Mouse (Mus musculus) right cerebral cortex, adult 18-20 months (tissue): ENCODE data around the gene Pmf1.

Experiments used
- DNase-seq: peaks from one replicate; pipeline ENCODE4 v3.0.0; 2022; ENCODE audit warnings: mixed read lengths

Gene Pmf1

DNA sequence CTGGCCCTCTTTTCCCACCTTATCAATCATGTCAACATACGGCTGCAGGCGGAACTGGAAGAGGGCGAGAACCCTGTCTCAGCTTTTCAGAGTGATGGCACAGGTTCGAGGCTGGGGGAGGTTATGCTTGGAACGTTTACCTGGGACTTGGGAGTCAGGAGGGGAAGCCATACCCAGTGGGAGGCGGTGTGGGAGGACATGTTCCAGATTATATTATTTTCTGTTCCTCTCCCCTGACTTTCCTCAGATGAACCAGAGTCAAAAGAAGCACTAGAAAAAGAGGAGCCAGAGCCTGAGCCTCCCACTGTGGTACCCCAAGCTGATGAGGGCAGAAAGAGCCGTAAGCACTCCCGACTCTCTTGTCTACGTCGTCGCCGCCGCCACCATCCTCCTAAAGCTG lies 59.4 kb downstream of the Pmf1 start:
- peak; percentile 49 for DNase-seq
